Mouse (Mus musculus) fat pad, adult 2 months (tissue): ENCODE measurements around the gene Urad.

Experiments
- DNase-seq: peaks from one replicate; pipeline ENCODE4 v3.0.0-alpha.2; 2011; ENCODE audit warnings: low read depth, low spot score; ENCODE audit errors: extremely low read depth

Gene Urad

DNA sequence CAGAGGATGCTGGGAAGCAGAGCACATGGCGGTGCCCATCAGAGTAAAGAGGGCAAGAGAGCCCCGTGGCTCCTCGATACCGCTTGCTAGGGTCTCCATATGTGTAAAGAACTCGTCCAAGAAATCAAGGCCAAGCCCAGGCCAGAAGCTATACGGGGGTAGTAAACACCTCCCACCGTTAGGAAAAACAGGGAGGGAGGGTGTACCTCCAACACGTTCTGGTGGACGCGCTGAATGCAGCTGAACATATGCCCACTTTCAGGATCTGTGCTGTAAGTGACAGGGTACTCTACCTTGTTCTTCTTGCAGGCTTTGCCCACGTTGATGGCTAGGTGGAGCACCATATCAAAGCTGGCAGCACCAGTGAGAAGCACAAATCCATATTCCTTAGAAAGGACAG lies 3.7 kb upstream of the Urad start:
- no peak for DNase-seq

- DNase-seq: no peak
Observed at GRCm38 (mm10) chr5:147323237-147323917, 1.1 kb upstream of the Urad start.

- no peak for DNase-seq
Observed at GRCm38 (mm10) chr5:147319653-147320052, 2.6 kb downstream of the Urad start.

DNA sequence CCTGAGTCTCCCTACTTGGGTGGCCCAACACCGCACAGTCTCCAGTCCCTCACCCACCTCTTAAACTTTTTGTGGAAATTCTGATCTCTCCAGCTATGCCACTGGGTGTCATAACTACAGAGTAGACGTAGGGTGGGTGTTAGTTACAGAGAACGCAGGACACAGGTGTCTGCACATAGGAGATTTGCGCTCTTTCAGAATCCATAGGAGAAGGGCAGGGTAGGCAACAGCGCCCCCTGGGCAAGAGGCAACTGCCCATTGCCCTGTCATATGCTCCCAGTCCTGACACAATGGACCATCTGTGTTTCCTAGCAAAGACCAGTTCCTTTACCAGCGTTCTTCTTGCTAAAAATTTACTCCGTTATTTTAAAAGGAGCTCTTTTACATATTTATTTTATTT lies 4.2 kb downstream of the Urad start:
- DNase-seq: no peak

DNA sequence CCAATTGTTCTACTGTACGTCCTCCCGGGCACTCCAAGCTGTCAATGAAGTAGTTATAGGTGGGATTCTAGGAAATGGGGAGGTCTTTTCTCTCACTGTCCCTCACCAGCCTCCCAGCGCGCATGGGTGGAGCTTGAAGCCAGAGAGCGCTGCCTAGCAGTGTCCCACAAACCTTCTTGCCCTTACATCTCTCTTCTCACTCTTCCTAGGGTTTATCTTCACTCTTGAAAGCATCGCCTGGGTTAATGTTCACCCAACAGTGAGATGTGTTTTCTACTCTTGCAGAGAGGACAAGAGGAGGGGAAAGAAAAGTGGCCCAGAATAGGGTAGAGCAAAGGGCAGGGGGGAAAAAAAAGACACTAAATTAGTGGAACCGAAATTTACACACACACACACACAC lies 4.9 kb downstream of the Urad start:
- DNase-seq: no peak

DNA sequence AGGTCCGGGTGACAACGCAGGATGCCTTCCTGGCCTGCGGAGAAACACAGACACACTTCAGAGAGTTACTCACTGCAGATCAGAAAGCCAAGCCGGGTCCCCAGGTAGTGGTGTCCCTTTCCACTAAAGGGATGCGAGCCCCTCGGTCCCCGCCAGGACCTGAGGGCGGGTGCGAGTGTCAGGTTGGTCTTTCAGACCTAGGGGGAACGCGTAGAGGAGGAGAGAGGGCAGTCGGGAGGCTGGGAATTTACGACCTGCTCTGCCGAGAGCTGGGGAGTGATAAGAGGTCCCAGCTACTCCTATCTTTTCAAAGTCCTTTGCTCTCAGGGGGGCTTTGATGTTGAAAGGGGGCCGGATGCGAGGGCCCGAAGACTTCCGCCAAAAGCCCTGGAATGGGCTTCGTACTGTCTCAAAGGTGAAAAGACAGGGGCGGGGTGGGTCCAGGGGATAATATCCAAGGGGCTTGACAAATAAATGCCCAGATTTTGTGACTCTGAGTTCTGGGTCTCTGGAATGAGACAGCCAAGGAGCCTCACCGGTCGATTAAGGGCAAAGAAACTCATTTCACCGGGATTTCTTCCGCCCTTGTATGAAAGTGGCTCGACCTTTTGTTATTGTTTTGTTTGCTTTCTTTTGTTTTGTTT lies 6.7 kb downstream of the Urad start:
- DNase-seq: no peak

DNA sequence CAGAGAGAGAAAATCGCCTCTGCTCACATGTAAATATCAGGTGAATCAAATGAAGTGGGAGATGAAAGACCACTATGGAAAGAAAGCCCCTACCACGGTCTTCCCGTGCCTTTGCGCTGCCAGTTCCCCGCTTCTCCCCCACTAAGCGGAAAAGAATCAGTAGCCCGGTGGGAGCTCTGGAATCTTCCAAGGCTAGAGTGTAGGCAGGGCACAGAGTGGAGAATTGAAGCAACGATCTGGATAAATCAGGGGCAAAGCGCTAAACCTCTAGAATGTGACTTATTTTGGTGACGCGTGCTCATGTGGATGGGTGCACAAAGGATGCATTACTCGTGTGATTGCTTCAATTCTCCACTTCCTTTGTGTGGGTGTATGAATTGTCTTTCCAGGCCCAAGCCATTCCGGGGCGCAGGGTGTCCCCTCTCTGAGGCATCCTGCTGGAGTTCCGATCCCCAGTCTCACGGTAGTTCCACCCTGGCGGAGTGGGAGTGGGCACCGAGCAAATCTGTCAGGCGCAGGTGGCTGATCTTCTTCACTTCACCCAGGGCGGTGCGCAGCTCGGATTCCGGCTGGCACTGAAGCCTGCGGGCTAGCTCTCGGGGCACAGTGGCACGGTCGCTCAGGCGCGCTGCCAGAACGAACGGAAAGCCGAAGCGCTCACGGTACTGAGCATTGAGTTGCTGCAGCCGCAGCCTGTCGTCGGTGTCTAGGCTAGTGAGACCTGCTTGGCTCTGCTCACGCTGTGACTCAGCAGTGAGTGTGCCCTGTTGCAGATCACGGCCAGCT lies 7.4 kb downstream of the Urad start:
- no peak for DNase-seq

GRCm38 (mm10) chr5:147312830-147313685 lies 9.2 kb downstream of the Urad start:
- DNase-seq: no peak

GRCm38 (mm10) chr5:147309786-147310185 lies 12.5 kb downstream of the Urad start:
- DNase-seq: no peak

DNA sequence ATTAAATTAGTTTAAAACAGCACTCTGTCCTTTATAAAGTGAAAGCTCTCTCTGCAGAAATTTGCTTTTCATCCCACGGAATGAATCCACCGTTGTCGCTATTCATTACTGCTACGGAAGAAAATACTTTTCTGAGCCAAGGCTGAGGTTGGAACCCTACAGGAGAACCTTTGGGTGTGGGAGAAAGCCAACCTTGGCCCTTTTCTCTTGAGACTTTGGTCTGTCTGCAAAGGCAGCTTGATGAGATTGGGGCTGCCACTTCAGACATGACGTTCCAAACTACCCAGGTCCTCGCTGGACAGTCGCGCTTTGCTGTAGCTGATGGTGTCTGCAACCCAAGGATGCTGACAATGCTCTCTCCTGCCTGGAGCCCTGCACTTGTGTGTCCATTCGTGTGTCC lies 13.8 kb downstream of the Urad start:
- no peak for DNase-seq

- no peak for DNase-seq
Observed at GRCm38 (mm10) chr5:147307398-147307785, 14.8 kb downstream of the Urad start.

DNA sequence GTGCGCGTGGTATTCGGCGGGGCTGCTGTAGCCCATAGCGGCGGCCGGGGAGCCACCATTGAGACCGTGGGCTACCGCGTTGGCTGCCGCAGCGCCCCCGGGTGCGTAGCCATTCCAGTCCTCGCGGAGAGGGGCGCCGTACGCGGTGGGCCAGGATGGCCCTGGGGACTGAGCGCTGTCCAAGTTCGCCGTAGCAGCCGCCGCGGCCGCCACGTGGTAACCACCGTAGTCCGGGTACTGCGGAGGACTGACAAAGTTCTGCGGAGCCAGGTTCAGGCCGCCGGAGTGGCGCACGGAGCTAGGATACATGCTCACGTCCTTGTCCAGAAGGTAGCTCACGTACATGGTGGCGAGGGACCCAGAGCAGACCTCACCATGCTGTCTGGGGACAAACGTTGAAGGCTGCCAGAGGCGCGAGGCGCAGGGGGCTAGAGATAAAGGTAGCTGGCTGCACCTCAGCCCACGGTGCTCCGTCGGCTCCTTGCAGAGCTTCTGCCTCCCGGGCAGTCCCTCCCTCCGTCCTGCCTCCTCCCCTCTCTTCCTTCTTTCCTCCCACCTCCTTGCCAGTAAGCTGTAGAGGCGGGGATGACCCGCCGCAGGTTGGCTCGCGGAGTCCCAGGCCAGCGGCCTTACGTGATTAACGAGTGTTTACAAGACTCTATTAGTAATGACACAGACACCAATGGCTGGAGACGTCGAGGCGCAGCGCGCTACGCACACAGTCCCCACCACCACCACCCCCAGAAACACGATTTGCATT lies 15.4 kb downstream of the Urad start, which contains the start of gene Cdx2:
TSS of gene Cdx2 (minus strand) at position 633 of the 760 bp plus-strand sequence.
- DNase-seq: no peak

GRCm38 (mm10) chr5:147305856-147306637 lies 16.2 kb downstream of the Urad start:
- DNase-seq: no peak

- DNase-seq: no peak
Observed at GRCm38 (mm10) chr5:147305166-147305565, 17.1 kb downstream of the Urad start.

GRCm38 (mm10) chr5:147304276-147305155 lies 17.7 kb downstream of the Urad start:
- no peak for DNase-seq

- no peak for DNase-seq
Observed at GRCm38 (mm10) chr5:147302746-147303400, 19.4 kb downstream of the Urad start.

GRCm38 (mm10) chr5:147302141-147302540 lies 20.1 kb downstream of the Urad start:
- DNase-seq: no peak

GRCm38 (mm10) chr5:147301781-147302070 lies 20.5 kb downstream of the Urad start:
- no peak for DNase-seq
